Mouse (Mus musculus) CH12.LX (cell line): ENCODE measurements around the gene LTO1.

Source experiments
- CTCF ChIP-seq, 2 experiments: IDR thresholded peaks in 1 of 2; conservative IDR thresholded peaks in 1 of 2; 2 replicates each; pipeline ENCODE4 v1.5.1; 2011 to 2012; ENCODE audit warnings: low read depth in 2 of 2, low read length in 2 of 2, improper control_type of control experiment in 1 of 2, inconsistent platforms in 1 of 2, mild to moderate bottlenecking in 1 of 2, moderate library complexity in 1 of 2
- JUND ChIP-seq: conservative IDR thresholded peaks from 2 replicates; pipeline ENCODE4 v1.6.1; 2011; ENCODE audit warnings: low read depth, low read length, improper control_type of control experiment
- NRF1 ChIP-seq: IDR thresholded peaks from 2 replicates; pipeline ENCODE4 v1.6.1; 2014; ENCODE audit warnings: low read depth, mild to moderate bottlenecking, inconsistent platforms, low read length, improper control_type of control experiment, moderate library complexity
- USF1 ChIP-seq: IDR thresholded peaks from 2 replicates; pipeline ENCODE4 v1.6.1; 2014; ENCODE audit warnings: low read depth, mild to moderate bottlenecking, inconsistent platforms, low read length, improper control_type of control experiment

- no peak for TF ChIP-seq CTCF (conservative IDR thresholded peaks at IDR 0.05 in 1 of 2, IDR thresholded peaks at IDR 0.05 in 1 of 2; ENCODE audit: low read depth in 2 of 2, low read length in 2 of 2)
- no peak for TF ChIP-seq NRF1
- no peak for TF ChIP-seq JUND
- no peak for TF ChIP-seq USF1
These were observed 14.6 kb downstream of the LTO1 start for GRCm38 (mm10) chr7:144929506-144929905.
